Mouse (Mus musculus) cerebellum, postnatal 14 days (tissue): ENCODE results near the gene Samd4b.
"Not testable (repeated sequence)": the region's sequence is repeated elsewhere in the genome, so short reads cannot be mapped to it uniquely, and the experiment has no call there.

ENCODE experiments used
- DNase-seq, 2 experiments: peaks; one replicate each; pipeline ENCODE4 v3.0.0; 2021; ENCODE audit warnings: mixed read lengths in 2 of 2

Gene Samd4b

DNA sequence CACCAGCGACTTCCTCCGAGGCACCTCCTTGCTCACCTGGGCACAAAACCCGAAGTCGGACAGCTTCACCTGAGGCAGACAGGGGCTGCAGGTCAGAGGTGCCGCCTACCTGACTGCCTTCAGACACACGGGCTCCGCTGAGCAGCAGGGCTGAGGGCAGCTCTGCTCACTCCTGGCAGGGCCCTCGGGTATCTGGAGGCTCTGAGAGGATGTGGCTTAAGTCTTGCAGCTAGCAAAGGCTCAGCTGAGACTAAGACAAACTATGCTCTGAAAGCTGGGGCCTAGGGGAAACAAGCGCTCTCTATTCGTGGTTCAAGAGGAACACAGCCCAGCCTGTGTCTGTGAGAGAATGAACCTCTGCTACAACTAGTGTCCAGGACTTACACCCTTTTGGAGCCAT, 37.1 kb downstream of the Samd4b start:
- no peak for DNase-seq

DNA sequence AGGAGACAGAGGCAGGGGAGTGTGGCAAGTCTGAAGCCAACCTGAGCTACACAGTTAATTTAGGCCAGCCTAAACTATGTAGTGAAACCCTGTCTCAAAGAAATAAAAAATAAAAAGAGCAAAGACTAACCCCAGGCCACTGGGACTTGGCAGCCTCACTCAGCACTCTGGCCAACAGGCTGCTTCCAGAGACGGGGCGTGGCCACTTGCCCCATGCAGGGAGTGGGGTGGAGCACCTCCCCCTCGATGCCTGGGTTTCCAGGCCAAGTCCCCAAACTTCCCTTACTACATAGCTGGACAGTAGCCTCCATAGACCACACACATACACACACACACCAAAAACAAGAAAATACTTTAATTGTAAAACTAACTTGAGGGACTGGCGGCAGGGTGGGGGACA, 39.5 kb downstream of the Samd4b start:
- no peak for DNase-seq

DNA sequence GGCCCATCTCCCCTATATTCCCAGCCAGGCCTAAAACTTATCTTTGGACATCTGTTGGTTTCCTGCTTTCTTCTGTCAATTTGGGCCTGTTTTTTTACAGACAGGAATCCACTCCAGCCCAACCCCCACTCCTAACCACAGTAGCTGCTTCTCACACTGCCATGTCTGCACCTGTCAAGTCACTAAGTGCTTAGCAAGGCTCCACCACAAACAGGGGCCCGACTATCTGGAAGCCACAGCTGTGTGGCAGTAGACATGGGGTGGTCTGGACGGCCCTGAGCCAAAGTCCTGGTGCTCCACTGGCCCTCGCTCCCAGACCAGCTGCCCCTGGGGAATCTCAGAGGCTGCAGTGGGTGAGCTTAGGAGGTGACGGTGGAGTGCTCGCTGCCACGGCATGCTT, 40.2 kb downstream of the Samd4b start:
- DNase-seq = no peak

DNA sequence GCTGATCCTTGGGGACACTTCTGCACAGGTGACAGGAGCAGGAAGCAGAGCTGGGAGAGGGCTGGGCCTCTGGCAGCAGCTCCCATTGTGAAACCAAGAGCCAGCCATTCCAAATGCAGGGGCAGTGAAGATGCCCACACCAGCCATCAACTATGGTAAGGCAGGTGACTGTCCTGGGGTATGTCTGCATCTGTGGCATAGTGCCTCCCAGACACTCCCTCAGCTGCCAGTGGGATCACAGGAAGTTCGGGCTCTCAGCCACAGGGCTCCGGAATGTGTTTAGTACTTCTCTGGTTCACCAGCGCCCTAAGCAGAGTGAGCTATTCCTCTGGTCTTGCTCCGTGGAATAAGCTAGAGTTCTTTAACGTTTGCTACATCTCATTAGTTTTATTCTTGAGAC, 40.9 kb downstream of the Samd4b start:
- no peak for DNase-seq

DNA sequence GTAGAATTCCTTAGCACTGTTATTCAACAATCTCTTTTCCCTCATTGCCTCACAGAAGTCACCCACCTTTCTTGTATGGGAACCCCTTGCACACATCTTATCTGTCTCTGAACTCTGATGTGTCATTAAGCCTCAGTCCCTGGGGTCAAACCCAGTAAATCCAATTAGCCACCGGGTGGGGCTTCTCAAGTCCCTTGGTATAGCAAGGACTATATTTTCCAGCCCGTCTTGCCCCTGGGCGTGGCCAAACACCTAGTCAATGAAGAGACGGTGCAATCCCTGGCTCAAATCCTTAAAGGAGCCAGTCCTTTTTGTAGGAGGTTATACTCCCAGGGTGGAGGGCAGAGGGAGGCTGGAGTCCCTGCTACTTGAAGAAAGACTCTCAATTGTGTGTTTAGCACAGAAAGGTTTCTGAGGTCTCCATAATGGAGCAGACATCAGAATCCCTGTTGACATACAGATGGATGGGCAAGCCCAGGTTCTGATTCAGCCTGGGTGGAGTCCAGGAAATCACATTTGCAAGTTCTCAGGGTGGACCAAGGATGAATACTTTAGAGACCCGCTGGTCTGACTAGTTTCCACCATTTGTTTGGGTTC, 41.9 kb downstream of the Samd4b start:
- DNase-seq = no peak

DNA sequence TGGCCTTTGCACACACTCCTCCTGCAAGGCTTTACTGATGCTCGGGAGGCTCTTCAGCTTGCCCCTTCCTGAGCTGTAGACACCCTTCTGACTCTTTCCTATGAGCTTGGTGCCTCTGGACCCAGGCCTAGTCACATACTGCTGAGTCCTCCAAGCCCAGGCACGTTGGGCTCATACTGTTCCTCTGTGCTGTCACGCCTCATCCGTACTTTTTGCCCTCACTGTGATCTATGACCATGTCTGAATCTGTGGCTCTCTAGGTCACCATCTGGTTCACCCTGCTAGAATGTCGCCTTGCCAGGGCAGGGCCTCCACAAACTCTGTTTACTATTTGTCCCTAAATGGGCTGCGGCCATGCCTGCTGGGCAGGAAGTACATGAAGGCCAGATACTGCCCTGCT, 44.9 kb downstream of the Samd4b start:
- DNase-seq = no peak

DNA sequence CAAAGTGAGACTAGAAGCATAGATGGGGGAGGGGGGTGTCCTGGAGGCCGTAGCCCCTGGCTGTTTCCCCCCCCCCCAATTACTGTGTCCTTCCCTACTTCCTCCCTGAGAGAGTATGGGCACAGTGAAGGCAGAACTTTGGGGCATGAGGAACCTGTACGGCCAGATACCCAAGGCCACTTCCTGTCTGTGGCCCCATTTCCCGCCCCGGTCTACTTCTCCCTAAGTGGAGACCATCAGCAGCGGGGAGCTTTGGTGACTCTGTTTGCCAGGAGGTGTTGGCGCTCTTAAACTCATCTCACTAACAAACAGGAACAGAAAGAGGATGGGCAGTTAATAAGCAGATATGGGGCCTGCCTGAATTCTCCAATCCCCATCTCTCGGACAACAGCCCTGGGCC, 50.3 kb downstream of the Samd4b start:
- no peak for DNase-seq

DNA sequence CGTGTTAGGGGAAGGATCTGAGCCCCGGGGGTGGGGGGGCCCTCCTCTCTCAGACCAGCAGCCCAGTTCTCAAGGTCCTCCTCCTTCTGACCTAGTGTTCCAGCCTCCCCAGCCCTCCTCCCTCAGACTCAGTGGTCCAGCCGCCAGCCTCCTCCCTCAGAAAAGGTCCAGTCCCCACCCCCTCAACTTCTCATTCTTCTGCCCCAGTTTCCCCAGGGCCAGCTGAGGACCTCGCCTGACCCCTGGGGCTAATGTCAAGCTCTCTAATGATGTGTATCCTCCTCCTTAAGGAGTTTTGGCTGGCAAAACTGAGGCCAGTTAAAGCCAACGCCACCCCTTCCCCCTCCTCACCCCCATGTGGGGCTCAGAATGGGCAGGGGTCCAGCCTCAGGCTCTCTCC, 50.8 kb downstream of the Samd4b start, which contains the start of gene Nccrp1:
TSS of gene Nccrp1 (minus strand) at position 101 of the 400 bp plus-strand sequence.
- no peak for DNase-seq

DNA sequence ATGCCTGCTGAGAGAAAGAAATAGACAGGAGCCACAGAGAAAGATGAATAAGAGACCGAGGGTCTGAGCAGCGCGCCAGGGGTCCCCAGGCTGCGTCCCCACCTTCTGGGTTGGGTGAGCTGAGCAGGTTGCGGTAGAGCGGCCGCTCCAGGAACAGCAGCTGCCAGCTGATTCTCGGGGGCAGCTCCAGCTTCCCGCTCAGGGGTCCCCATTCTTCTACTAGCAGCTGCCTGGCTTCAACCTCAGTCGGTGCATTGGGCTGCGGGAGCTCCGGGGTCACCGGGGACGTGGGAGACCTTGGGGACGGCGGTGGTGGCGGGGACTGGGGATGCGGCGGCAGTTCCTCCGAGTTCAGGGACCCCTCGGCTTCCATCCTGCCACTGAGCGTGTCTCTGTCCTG, 51.3 kb downstream of the Samd4b start:
- DNase-seq = no peak

DNA sequence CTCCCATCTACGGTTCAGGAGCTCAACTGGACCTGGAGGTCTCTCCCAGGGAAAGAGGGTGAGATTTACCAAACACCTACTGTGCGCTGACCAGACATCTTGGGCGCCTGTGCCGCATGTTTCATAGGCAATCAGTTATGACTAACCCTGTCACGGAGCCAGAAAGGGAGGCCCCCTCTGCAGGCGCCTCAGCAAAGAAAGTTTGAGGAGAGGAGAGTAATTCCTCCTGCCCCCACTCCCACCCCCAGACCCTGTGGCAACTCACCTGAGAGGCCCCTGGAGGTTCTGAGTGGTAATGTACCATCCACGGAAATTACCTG, 52.1 kb downstream of the Samd4b start:
- DNase-seq = peak in 1 of 2 experiments; percentile 16

DNA sequence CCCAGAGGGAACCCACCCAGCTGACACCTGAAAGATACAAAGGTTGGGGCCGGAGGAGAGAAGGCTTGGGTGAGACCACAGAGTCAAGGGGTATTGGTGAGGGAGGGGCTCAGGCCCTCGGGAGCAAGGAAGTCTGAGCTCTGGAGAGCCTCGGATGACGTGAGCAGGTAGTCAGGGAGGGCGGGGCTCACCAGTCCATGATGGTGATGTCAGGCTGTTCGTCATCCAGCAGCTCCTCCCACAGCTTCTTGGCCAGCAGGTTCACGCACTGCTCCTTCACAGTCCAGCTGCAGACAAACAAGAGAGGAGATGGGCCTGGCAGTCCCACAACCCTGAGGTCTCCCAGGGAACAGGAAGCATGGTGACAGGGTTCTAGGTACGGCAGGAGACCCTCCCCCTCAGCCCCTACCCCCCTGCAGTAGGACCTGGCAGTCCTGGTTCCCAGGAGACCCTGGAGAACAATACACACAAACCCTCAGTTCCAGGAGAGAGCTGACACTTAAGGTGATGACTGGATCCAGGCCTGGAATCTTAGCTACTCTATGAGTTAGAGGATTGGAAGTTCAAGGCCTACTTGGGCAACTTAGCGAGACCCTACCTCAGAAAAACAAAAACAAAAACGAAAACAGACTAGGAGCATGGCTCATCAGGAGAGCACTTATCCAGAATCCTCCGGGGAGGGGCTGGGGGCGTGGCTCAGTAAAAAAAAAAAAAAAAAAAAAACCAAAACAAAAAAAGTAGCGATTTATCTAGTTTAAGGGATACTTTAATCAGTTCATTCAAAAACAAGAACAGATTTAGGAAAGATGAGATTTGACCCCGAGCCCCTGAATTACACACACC, 52.7 kb downstream of the Samd4b start:
- peak in 1 of 2 experiments; percentile 11 for DNase-seq

DNA sequence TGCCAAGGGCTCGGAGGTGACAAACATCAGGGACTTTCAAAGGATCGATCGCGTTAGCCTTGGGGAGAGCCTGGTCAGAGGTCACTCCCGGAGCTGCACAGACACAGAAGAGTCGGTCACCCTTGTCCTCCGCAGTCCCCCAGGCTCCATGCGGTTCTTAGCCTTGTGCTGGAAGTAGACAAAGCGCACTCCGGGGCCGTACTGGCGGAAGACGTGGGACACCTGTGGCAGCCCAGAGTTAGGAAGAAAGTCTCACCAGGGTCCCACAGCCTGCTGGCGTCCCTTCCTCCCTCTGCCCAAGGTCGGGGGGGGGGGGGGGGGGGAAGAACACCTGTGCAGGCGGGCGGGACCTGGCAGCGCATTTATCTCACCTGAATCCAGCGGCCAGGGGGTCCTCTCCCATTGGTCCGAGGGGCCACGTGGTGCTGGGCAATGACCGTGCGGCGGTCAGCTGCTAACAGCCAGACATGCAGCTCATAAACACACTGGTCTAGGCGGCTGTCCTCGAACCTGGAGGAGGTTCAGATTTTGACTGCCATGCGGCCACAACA, 53.8 kb downstream of the Samd4b start:
- peak in 1 of 2 experiments; percentile 17 for DNase-seq

DNA sequence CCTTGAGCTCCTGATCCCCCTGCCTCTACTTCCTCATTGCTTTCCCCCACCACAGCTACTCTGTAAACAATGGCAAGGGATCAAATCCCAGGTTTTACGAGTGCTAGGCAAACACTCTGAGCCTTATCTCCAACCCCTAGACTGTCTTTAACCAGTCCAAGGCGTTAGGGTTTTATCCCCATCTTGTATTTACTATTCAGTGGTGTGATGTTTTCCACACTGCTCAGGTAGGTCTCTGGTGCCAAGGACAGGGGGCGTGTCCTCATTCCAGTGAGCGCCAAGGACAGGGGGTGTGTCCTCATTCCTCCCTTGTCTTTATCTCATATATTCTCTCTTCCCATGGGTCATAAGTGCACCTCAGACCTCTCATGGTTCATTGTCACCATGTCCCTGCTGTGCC, 57.4 kb downstream of the Samd4b start, which contains the start of gene Sycn:
TSS of gene Sycn (plus strand) at position 360 of the 400 bp plus-strand sequence.
- DNase-seq = no peak

DNA sequence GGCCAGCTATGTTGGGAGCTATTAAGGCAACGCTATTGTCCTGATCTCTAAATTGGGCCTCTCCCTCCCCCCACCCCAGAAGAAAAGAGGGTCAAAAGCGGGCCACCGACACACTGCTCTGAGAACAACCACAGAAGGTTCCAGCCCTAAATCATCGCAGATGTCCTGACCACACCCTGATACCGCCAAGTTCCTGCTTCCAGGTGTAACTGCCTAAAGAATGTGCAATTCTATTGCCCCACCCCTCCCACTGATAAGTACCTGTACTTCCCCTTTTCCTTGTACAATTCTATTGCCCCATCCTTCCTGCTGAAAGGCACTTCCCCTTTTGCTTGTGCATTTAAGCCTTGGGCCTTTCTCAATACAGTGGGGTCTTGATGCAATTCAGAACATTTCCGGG, 59.1 kb downstream of the Samd4b start:
- not testable (repeated sequence) for DNase-seq

DNA sequence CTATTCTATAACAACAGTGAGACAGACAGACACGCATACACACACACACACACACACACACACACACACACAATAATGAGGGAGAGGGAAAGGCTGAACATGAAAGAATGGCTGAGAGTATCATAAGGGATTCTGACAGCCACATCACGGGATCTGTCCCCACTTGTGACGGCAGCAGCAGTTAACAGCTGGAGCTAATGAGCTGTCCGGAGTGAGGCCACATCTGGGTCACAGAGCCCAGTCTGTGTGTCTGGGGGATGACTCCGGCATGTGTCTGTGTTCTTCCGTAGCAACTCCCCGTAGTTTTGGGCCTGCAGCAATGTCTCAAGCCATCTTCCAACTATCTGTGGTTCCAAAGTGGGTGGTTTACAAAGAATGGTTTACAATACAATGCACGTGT, 65.9 kb downstream of the Samd4b start:
- no peak for DNase-seq

DNA sequence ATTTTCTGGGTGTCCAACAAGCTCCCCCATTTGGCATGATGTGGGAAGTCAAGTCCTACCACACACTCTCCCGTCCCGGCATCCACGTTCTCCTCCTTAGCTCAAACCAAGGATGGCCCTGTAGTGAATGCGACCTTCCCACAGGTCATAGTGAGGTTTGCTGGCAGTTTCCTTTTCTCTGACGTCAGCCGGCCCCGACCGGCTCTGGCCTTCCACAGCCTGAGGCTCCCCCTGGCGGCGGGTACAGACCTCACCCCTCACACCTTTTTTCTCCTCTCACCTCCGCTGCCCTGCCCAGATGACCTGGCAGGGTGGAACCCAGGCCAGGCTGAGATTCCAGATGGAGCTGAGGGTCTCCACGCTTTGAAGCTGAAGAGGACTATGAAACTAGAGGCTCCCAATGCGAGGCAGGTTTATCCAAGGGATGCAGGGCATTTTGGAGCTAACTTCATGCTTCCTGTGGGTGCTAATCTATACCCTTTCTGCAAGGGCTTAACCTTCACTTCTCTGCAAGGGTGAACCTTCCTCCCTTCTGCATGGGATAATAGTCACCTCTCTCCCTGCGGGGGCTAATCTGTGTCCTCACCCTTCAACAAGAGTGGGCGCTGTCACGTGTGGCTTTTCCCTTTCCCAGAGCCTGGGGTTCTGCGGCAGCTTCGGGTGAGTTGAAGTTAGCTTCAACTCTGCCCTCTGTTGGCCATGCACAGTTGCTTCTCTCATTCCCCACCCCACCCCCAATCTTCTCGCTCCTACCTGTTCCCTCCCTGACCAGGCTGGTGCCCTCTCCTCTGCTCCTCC, 69.8 kb downstream of the Samd4b start:
- peak; percentile 75 to 88 for DNase-seq

DNA sequence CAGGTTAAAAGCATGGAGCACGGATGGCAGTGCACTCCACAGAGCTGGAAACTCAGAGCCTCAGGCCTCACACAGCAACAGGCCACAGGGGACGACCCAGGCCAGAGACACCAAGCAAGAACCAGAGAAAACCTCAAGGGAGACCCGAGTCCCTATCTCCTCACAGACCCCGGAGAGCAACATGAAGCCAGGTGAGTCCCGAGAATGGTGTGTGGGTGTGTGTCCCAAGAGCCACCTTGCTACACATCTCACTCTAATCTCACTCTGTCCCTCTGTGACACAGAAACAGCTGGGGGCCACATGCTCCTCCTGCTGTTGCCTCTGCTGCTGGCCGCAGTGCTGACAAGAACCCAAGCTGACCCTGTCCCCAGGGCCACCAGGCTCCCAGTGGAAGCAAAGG, 75.4 kb downstream of the Samd4b start, which contains the start of gene Ifnl3:
TSS of gene Ifnl3 (plus strand) at position 301 of the 400 bp plus-strand sequence.
- DNase-seq = not testable (repeated sequence)

DNA sequence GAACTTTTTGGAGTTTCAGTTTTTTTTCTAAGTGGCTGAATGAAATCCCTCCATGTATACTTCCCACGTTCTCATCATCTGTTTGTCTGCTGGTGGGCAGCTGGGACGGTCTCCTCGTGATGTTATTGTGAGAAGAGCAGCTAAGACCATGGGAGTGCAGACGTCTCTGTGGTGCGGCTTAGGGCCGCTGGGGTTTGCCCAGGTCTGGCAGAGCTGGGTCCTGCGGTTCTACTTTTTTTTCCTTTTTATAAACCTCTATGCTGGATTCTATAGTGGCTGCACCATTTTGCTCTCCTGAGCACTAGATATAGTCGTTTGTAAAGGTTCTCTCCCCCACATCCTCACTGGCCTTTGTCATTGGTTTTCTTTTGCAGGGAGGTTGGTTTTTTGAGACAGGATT, 86.5 kb downstream of the Samd4b start:
- no peak for DNase-seq

DNA sequence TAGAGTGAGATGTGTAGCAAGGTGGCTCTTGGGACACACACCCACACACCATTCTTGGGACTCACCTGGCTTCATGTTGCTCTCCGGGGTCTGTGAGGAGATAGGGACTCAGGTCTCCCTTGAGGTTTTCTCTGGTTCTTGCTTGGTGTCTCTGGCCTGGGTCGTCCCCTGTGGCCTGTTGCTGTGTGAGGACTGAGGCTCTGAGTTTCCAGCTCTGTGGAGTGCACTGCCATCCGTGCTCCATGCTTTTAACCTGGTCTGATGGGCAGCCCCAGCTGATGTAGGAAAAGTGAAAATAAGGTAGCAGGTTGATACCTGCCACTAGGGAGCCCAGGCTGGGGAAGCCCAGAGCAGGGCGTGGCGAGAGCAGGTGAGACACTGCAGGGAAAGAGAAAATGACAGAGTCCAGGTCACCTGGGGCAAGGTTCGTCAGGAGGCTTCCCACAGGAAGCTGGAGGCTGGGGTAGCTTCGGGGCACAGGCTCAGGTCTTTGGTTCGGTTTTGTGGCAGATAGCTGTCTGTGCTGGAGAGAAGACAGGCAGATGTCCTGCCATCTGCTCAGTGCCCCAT, 87.5 kb downstream of the Samd4b start, which contains the start of gene Ifnl2:
TSS of gene Ifnl2 (minus strand) at position 51 of the 570 bp plus-strand sequence.
- DNase-seq = peak in 1 of 2 experiments; percentile 10

DNA sequence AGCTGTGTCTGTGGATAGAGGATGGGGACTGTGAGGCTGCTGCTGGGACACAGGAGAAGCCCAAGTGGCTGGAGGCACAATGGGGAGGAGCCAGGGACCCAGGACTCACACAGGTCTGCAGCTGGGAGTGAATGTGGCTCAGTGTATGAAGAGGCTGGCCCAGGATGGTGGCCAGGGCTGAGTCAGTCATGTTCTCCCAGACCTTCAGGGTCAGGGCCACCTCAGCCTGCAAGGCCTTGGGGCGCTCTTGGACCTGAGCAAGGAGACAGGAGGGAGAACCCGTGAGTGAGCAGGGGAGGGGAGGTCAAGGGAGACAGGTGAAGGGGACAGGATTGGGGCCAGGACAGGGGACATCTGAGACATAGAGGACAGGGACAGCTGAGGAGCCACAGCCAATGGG, 88.8 kb downstream of the Samd4b start:
- not testable (repeated sequence) for DNase-seq

DNA sequence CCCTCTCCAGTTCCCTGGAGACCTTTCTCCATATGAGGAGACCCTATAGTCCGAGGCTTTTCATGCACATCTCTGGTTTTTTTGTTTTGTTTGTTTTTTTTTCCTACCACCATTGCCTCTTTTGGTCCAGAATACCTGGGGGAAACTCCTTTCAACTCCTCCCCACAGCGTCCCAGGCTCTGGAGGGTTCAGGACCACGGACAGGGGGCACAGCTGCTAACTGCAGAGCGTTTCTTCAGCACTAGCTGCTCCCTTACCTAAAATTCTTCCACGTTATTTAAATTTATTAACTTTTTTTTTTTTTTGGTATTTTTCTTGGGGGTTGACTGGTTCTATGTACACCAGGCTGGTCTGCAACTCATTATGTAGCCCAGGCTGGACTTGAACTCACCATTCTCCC, 92.4 kb downstream of the Samd4b start:
- no peak for DNase-seq

DNA sequence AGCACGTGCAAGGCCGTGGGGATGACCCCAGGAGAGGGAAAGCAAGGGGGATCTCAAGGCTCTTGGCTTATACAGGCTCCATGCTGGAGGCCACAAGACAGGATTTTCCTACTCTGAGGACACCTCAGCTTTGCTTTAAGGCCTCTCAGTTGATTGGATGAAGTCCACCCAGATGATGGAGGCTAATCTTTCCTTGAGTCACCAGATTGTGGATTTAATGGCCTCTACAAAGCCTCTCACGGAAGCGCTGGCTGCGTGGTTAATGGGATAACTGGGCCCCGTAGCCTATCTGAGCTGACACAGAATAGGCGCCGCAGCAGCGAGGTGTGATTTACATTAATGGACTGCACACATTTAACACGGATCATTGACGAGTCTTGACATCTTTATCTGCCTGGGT, 102.5 kb downstream of the Samd4b start:
- DNase-seq = no peak

DNA sequence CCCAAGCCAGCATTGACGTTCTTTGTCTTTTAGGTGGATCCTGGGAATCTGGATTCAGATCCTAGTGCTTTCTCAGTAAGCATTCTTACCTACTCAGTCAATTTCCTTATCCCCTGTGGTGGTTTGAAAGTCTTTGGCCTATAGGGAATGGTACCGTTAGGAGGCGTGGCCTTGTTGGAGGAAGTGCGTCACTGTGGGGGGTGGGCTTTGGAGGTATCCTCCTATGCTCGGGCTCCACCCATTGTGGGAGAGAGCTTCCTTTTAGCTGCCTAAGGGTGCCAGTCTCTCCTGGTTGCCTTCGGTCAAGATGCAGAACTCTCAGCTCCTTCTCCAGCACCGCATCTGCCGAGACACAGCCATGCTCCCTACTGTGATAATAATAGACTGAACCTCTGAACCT, 105.6 kb downstream of the Samd4b start:
- no peak for DNase-seq
